Mouse (Mus musculus): ENCODE measurements around the gene 1700037H04Rik.
A peak's percentile ranks its signal among the peaks of the same experiment; 100 is the strongest.

1700037H04Rik gene

DNA sequence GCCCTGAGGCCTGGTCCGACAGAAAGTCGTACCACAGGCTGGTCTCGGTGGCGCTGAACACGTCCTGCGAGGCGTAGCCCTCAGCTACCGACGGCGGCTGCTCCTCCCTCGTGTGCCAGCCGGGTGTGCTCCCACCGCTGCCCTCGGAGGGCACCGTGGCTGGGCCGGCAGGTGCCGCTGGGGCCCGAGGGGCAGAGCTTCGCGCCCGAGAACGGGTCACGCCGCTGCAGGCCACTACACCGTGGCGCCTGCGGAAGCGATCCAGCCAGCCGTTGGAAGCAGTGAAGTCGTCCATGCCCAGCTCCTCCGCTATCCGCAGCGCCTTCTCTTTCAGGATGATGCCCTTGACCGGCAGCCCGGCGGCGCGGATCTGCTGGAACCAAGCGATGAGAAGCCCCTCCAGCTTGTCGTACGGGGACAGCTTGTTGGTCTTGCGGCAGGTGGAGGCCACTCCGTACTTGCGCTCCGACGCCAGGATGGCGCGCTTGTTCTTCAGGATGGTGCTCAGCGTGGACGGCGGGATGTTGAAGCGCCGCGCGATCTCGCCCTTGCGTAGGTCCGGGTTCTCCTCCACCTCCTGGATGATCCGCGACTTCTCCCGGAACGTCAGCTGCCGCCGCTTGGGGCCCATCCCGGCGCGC, 19.5 kb upstream of the 1700037H04Rik start:
- peak; percentile 34 to 43 for DNase-seq (ENCODE audit: low spot score in 2 of 2)

DNA sequence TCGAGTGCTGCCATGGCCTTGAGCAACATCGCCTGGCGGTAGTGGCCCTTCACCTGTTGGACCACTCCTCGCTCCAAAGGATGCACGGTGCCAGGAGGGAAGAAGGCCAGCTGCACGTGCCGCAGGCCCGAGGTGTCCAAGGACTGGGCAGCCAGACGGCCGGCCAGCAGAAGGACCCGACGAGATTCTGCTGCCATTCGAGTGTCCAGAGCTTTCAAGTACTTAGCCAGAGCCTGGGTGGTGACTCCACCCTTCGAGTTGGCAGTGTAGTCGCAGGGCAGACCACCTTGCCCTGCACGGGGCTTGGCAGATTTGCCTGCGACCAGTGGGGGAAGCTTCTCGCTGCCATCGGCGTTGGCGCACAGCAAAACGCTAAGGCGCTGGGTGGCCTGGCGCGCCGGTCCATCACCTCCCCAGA, 19.0 kb upstream of the 1700037H04Rik start:
- DNase-seq (ENCODE audit: low spot score in 2 of 2) = no peak

- no peak for DNase-seq (ENCODE audit: low spot score in 2 of 2)
These were observed 18.1 kb upstream of the 1700037H04Rik start for GRCm38 (mm10) chr2:131177932-131178331.

- no peak for DNase-seq (ENCODE audit: low spot score in 2 of 2)
These were observed 16.6 kb upstream of the 1700037H04Rik start for GRCm38 (mm10) chr2:131176491-131176890.

DNA sequence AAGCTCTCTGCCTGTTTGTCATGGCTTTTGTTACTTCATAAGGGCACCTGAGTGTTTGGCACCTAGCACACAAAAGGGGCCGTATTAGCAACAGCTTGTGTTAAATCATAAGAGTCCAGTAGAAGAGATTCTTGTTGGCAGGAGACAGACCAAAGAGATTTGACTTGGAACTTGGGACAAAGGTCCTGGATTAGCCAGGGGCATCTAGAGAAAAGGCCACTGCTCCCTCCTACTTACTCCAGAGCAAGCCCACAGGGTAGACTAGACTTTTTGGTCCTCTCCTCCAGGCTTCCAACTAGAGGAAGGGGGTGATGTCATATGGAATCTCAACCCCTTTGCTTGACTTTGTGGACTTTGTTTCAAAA, 16.0 kb upstream of the 1700037H04Rik start:
- DNase-seq (ENCODE audit: low spot score in 2 of 2) = no peak

GRCm38 (mm10) chr2:131175286-131175944, 15.5 kb upstream of the 1700037H04Rik start:
- no peak for DNase-seq (ENCODE audit: low spot score in 2 of 2)

- DNase-seq (ENCODE audit: low spot score in 2 of 2) = peak; percentile 28 to 44
These were observed 14.8 kb upstream of the 1700037H04Rik start for GRCm38 (mm10) chr2:131174700-131175099.

GRCm38 (mm10) chr2:131172322-131172721, 12.4 kb upstream of the 1700037H04Rik start:
- no peak for DNase-seq (ENCODE audit: low spot score in 2 of 2)

DNA sequence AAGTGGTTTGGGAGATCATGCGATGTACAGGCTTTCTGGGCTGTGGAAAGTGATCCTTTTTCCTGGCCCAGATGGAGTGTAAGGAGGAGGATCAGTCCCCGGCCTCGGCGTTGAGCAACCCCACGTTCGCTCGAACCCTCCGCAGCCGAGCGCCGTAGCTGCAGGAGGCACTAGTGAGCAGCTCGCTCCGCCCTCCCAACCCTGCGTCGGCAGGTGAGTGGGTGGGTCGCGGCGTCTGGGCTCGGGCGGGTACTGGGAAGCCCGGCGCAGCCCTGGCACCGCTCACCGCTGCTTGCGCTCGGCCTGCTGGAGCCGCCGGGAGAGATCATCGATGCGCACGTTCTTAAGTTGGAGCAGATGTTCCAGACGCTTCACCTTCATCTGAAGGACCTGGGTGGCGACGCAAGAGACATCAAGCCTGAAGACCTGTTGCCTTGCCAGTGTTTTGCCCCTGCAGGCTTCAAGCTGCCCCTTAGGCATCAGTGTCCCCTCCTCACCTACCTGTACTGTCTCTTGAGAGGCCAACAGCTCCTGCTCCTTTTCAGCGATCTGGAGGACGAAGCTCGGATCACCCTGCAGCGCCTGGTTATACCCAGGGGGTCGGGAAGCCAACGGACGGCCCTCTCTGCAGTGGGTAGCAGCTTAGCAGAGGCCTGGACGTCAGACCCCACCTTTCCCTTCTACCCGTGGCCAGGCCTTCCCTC, 11.7 kb upstream of the 1700037H04Rik start:
- DNase-seq (ENCODE audit: low spot score in 2 of 2) = peak; percentile 46 to 63

DNA sequence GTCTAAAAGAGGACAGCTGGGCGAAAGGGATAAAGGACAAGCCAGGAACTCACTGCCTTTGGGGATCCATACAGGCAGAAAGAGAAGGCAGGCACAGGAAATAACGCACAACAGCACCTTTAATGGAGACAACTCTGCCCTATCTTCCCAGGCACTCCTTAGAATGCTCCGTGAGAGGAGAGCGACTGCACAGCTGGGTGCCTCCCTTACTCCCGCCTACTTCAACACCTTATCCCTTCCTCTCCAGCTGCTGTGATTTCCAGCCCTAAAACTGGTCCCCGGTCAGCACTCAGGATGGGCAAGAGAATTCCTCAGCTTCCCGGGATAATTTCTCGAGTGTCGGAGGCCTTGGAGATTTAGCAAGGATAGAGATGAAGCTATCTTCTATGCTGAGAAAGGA, 11.1 kb upstream of the 1700037H04Rik start:
- DNase-seq (ENCODE audit: low spot score in 2 of 2) = no peak

DNA sequence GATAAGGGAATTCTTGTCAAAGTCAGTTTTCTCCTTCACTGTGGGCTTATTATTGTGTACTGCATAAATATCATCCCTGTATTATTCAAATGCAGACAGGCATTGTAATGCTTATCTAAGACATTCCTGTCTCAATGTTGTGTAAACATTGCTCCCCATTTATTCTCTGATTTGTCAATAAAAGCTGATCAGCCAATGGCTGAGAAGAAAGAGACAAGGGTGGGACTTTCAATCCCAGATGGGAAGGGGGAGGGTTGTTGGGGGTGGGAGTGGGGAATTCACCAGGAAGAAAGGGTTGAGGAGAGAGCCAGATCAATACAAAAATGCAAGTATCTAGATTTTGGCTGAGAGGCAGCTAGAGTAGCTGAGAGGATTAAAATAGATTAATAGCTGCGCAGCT, 9.0 kb upstream of the 1700037H04Rik start:
- no peak for DNase-seq (ENCODE audit: low spot score in 2 of 2)

GRCm38 (mm10) chr2:131167984-131168383, 8.1 kb upstream of the 1700037H04Rik start:
- DNase-seq (ENCODE audit: low spot score in 2 of 2) = no peak

DNA sequence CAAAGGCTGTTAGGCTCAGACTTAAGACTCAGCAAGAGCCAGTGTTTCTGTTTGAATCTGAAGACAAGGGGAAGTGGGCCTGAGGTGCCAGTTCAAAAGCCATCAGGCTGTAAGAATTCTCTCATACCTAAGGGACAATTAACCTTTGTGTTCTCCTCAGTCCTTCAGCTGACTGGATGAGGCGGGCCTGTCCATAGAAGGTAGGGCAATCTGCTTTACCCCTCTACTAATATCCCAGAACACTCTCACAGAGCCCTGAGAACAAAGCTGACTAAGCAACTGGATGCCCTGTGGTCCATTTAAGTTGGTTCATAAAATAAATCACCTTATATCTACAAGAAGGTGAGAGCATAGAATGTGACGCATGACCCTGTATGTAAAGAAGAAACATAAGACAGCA, 6.3 kb upstream of the 1700037H04Rik start:
- DNase-seq (ENCODE audit: low spot score in 2 of 2) = no peak

- no peak for DNase-seq (ENCODE audit: low spot score in 2 of 2)
These were observed 4.0 kb upstream of the 1700037H04Rik start for GRCm38 (mm10) chr2:131163924-131164323.

DNA sequence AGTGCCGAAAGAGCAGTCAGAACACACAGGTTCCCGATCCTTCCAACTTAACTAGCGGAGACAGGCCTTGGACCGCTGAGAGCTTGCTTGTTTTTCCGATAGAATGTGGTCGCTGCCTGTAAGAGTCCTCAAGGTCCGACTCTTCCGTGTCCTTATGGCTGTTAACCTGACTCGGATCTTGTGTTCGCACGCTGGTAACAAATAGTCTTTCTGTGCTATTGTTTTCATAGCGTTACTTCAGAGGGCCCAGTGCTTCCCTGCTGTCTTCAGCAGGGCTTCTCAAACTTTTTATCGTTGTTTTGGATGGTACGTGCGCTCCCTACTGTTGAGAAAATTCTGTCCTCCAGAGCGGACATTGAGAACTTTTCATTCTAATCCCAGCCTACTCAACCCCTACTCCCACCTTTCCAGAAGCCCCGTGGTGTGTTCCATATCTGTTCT, 810 bp upstream of the 1700037H04Rik start:
- DNase-seq (ENCODE audit: low spot score in 2 of 2) = no peak

DNA sequence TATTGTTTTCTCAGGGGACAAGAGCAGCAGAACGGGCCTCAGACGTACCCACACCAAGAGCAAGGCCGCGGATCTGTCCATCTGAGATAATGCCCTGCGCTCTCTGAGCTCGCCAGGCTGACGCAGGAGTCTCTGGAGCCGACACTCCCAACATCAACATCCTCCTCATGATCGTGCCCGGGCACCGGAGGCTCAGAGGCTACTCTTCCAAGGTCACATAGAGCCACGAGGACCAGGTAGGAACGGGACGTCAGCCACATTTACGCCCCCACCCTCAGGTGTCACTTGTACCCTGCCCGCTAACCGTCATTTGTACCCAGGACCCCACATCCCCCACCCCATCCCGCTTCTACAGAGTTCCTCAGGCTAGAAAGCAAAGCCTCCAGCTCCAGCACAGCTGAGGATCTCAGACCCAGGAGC, 380 bp downstream of the 1700037H04Rik start:
- DNase-seq (ENCODE audit: low spot score in 2 of 2) = peak in 1 of 2 experiments; percentile 27

- DNase-seq (ENCODE audit: low spot score in 2 of 2) = no peak
These were observed 2.9 kb downstream of the 1700037H04Rik start for GRCm38 (mm10) chr2:131156987-131157386.

GRCm38 (mm10) chr2:131154036-131154435, 5.8 kb downstream of the 1700037H04Rik start:
- no peak for DNase-seq (ENCODE audit: low spot score in 2 of 2)

DNA sequence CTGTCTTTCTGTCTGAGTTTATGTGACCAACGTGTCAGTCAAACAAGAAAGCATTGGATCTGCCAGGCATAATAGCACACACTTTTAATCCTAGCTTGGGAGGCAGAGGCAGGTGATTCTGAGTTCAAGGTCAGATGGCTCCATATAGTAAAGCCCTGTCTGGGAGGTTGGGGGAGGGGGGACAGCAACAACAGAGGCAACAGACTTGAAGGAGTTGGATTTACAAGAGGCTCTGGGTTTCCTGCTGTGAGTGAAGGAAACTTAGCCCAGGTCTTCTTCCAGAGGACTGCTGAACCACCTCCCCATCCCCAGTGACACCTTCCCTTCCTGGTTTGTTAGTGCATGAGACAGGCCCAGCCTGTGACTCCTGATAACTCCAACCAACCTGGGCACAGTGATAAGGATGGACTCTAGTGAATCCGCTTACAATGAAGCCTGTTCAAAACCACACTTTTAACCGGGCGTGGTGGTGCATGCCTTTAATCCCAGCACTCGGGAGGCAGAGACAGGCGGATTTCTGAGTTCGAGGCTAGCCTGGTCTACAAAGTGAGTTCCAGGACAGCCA, 7.6 kb downstream of the 1700037H04Rik start:
- DNase-seq (ENCODE audit: low spot score in 2 of 2) = no peak

DNA sequence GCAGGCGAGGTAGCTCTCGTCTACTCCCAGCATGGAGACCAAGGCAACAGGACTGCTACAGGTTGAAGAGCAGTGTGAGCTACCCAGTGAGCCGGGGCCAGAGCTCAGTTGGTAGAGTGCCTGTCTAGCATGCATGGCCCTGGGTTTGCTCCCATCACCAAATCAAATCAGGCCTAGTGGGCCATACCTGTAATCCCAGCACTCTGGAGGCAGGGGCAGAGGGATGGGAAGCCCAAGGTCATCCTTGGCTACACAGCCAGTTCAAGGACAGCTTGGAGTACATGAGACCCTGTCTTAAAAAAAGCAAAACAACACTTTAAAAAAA, 10.7 kb downstream of the 1700037H04Rik start:
- no peak for DNase-seq (ENCODE audit: low spot score in 2 of 2)

DNA sequence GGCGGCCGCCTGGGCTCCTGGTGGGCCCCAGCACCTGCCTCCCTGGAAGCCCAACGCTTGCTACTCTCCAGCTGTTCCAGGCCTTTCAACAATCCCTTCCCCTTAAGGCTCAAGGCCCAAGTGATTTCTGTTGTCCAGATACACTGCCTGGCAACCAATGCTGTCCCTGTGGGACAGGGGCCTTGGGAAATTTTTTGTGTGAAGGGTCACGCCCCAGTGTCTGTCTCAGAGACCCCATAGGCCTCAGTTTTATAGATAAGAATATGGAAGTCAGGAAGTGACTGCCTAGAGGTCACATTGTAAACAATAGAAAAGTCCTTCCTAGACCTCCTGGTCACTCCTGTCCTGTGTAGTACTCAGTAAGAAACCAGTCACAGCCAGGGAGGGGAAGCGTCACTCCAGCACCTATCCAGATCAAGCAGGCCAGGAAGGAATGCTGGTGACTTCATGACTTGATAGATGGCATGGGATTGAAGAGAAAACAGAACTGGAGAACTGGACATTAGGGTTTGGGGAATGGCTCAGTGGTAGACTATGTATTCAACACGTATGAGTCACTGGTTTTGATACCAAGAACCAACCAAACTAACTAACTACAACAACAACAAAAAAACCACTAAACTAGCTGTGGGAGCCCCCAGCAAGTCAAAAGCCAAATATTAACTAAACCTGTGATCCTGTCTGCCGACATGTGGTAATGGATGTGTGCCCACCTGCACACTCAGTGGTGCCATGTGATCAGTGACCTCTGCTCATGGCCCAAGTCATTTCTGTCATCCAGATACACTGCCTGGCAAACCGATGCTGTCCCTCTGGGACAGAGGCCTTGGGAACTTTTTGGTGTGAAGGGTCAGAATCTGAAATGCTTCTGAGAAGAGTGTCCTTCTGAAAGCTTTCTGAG, 11.3 kb downstream of the 1700037H04Rik start:
- no peak for DNase-seq (ENCODE audit: low spot score in 2 of 2)

DNA sequence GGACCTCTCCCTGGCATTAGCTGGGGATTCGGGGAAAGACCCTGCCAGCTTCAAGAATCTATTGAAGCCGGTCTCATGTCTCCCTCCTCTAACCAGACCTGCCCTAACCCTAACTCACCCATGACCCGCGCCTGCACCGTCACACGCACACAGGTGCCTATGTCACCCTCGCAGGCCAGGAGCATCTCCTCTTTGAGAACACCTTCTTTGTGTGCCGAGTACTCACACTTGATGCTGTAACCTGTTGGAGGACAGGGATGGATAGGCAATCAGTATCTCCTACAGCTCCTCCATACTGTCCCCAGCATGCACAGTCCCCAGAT, 12.9 kb downstream of the 1700037H04Rik start:
- DNase-seq (ENCODE audit: low spot score in 2 of 2) = no peak

Data from frontal cortex, postnatal 25 days (tissue).